Mouse (Mus musculus): Measurements from ENCODE around the gene Akap6.

- TF ChIP-seq CTCF (IDR thresholded peaks at IDR 0.05; ENCODE audit: borderline replicate concordance, control insufficient read depth, extremely low read depth, insufficient read depth, low read length, poor library complexity) = no peak
- no peak for TF ChIP-seq POLR2A (IDR thresholded peaks at IDR 0.05; ENCODE audit: control insufficient read depth, extremely low read depth, insufficient read depth, low read length, poor library complexity)
Observed at GRCm38 (mm10) chr12:52879324-52879723, 180.1 kb downstream of the Akap6 start.

Measured in thymus, adult 2 months (tissue).